Mouse (Mus musculus) liver, embryonic 11.5 days (tissue): ENCODE data around the gene Nmrk1. TPM values are rescaled to one million over a fixed set of nuclear protein-coding genes. Genes with fewer than 3 reads are reported as not detected.
A peak's percentile ranks its signal among the peaks of the same experiment; 100 is the strongest.

Experiments used
- ATAC-seq: fragments of 200-750 bp; cut with Nextera tagmentation; replicated peaks from 2 replicates; pipeline ENCODE4 v1.8.0; 2017; ENCODE audit warnings: moderate number of reproducible peaks, mild to moderate bottlenecking, moderate TSS enrichment, moderate library complexity; ENCODE audit not compliant: low FRiP score
- DNase-seq: peaks from one replicate; pipeline ENCODE4 v3.0.0-alpha.2; 2017; ENCODE audit warnings: low spot score
- H3K27ac ChIP-seq: fragments of 300-500 bp; sonication (generic); 2 replicates; pipeline ENCODE4 v1.5.1; 2014; ENCODE audit warnings: mild to moderate bottlenecking, low read depth, low read length, control low read depth
- H3K27me3 ChIP-seq: fragments of 300-500 bp; sonication (generic); replicated peaks from 2 replicates; pipeline ENCODE4 v1.6.1; 2014; ENCODE audit warnings: low read length, mixed read lengths; ENCODE audit not compliant: control insufficient read depth, insufficient read depth
- H3K36me3 ChIP-seq: fragments of 300-500 bp; sonication (generic); 2 replicates; pipeline ENCODE4 v1.6.1; 2014; ENCODE audit warnings: mild to moderate bottlenecking, low read length, moderate library complexity, mixed read lengths; ENCODE audit not compliant: control insufficient read depth, insufficient read depth
- H3K4me1 ChIP-seq: fragments of 300-500 bp; sonication (generic); replicated peaks from 2 replicates; pipeline ENCODE4 v1.6.1; 2014; ENCODE audit warnings: low read length, mixed read lengths; ENCODE audit not compliant: control insufficient read depth, insufficient read depth
- H3K4me2 ChIP-seq: fragments of 300-500 bp; sonication (generic); 2 replicates; pipeline ENCODE4 v1.6.1; 2014; ENCODE audit warnings: mild to moderate bottlenecking, control low read depth, moderate library complexity
- H3K4me3 ChIP-seq: fragments of 300-500 bp; sonication (generic); 2 replicates; pipeline ENCODE4 v1.5.1; 2014; ENCODE audit warnings: low read depth, low read length, control low read depth
- H3K9ac ChIP-seq: fragments of 300-500 bp; sonication (generic); 2 replicates; pipeline ENCODE4 v1.6.1; 2014; ENCODE audit warnings: low read depth, low read length, control low read depth
- H3K9me3 ChIP-seq: fragments of 300-500 bp; sonication (generic); 2 replicates; pipeline ENCODE4 v1.6.1; 2016; ENCODE audit warnings: low read length, inconsistent platforms, mixed read lengths; ENCODE audit not compliant: control insufficient read depth
- WGBS: fragments of 180-500 bp; shearing (Covaris S2); extraction: QIAGEN DNeasy Blood & Tissue Kit; methylation state at CpG from one replicate; pipeline ENCODE4 v1.1.7; 2014; 5-methylcytosine and 5-hydroxymethylcytosine counted together
- polyA plus RNA-seq: library from polyadenylated mRNA; unstranded; fragments of >200 nt; fragmentation: Nextera tagmentation; extraction: Ambion mirVana; gene quantifications from 2 replicates; pipeline ENCODE4 v1.2.1, GENCODE M21; 2014

The Nmrk1 gene
- polyA plus RNA-seq, 1 experiment from 2014 or later, result 12.4 TPM

GRCm38 (mm10) chr19:18663904-18664303 is 32.2 kb downstream of the Nmrk1 start:
- DNase-seq, result no peak
- no peak for ATAC-seq
- no peak overlapping the region for H3K27ac ChIP-seq
- no peak overlapping the region for H3K4me3 ChIP-seq
- 47% methylated on average over 2 of the region's 2 CpGs for whole genome bisulfite sequencing
- no peaks in the 10 kb centered on the region for H3K9me3 ChIP-seq
- H3K4me1 ChIP-seq, result peaks cover 5% of the 10 kb centered on the region
- no peaks in the 10 kb centered on the region for H3K27me3 ChIP-seq
- no peaks in the 10 kb centered on the region for H3K36me3 ChIP-seq
- H3K4me2 ChIP-seq, result no peak overlapping the region
- no peak overlapping the region for H3K9ac ChIP-seq

- WGBS, result 90% methylated on average over 7 of the region's 7 CpGs
- Histone ChIP-seq H3K4me1 (0 out of 2 replicates have a peak, but pooled peaks cover 2% of the 10 kb centered on the region), H3K27me3 (no peaks in the 10 kb centered on the region), H3K4me3 (no peak overlapping the region), H3K27ac (no peak overlapping the region), H3K4me2 (no peak overlapping the region), H3K9ac (no peak overlapping the region), H3K9me3 (no peaks in the 10 kb centered on the region), H3K36me3 (no peaks in the 10 kb centered on the region)
- ATAC-seq (no peak), DNase-seq (no peak)
Observed at GRCm38 (mm10) chr19:18666966-18667365, 35.2 kb downstream of the Nmrk1 start.

- H3K4me1 ChIP-seq, result peaks cover 19% of the 10 kb centered on the region
- no peak overlapping the region for H3K9ac ChIP-seq
- no peaks in the 10 kb centered on the region for H3K9me3 ChIP-seq
- DNase-seq, result no peak
- WGBS, result 90% methylated on average over 7 of the region's 7 CpGs
- ATAC-seq, result no peak
- H3K36me3 ChIP-seq, result no peaks in the 10 kb centered on the region
- H3K4me3 ChIP-seq, result no peak overlapping the region
- H3K4me2 ChIP-seq, result no peak overlapping the region
- no peaks in the 10 kb centered on the region for H3K27me3 ChIP-seq
- no peak overlapping the region for H3K27ac ChIP-seq
Observed at GRCm38 (mm10) chr19:18669551-18669950, 37.8 kb downstream of the Nmrk1 start.

GRCm38 (mm10) chr19:18670608-18671007 is 38.9 kb downstream of the Nmrk1 start, which contains the start of gene Carnmt1:
TSS of gene Carnmt1 (plus strand) at chr19:18670764.
- no peaks in the 10 kb centered on the region for H3K9me3 ChIP-seq
- H3K4me1 ChIP-seq, result peaks cover 19% of the 10 kb centered on the region
- H3K4me3 ChIP-seq, result peak within 1 kb of the TSS; percentile 87
- WGBS, result under 1% methylated on average over 48 of the region's 58 CpGs
- DNase-seq (peak; percentile 98), ATAC-seq (peak; percentile 93)
- H3K9ac ChIP-seq, result peak within 1 kb of the TSS; percentile 79
- no peaks in the 10 kb centered on the region for H3K27me3 ChIP-seq
- no peaks in the 10 kb centered on the region for H3K36me3 ChIP-seq
- H3K4me2 ChIP-seq, result peak within 1 kb of the TSS; percentile 76
- peak within 1 kb of the TSS; percentile 87 for H3K27ac ChIP-seq

- no peaks in the 10 kb centered on the region for H3K9me3 ChIP-seq
- H3K27me3 ChIP-seq, result no peaks in the 10 kb centered on the region
- peak; percentile 70 for DNase-seq
- H3K4me1 ChIP-seq, result peaks cover 19% of the 10 kb centered on the region
- peak overlapping the region; percentile 79 for H3K9ac ChIP-seq
- peak overlapping the region; percentile 76 for H3K4me2 ChIP-seq
- H3K36me3 ChIP-seq, result no peaks in the 10 kb centered on the region
- H3K4me3 ChIP-seq, result peak overlapping the region; percentile 87
- ATAC-seq, result peak; percentile 67
- under 1% methylated on average over 62 of the region's 64 CpGs for whole genome bisulfite sequencing
- H3K27ac ChIP-seq, result peak overlapping the region; percentile 87
Observed at GRCm38 (mm10) chr19:18671056-18671741, 39.4 kb downstream of the Nmrk1 start.

GRCm38 (mm10) chr19:18672498-18672897 is 40.7 kb downstream of the Nmrk1 start:
- H3K4me1 ChIP-seq, result peaks cover 19% of the 10 kb centered on the region
- peak overlapping the region; percentile 87 for H3K4me3 ChIP-seq
- 59% methylated on average over 3 of the region's 3 CpGs for WGBS
- peak overlapping the region; percentile 76 for H3K4me2 ChIP-seq
- H3K36me3 ChIP-seq, result no peaks in the 10 kb centered on the region
- H3K27ac ChIP-seq, result no peak overlapping the region
- peak overlapping the region; percentile 41 for H3K9ac ChIP-seq
- H3K9me3 ChIP-seq, result no peaks in the 10 kb centered on the region
- DNase-seq (no peak), ATAC-seq (no peak)
- no peaks in the 10 kb centered on the region for H3K27me3 ChIP-seq

GRCm38 (mm10) chr19:18673116-18673515 is 41.4 kb downstream of the Nmrk1 start:
- no peaks in the 10 kb centered on the region for H3K9me3 ChIP-seq
- H3K27ac ChIP-seq, result no peak overlapping the region
- peaks cover 19% of the 10 kb centered on the region for H3K4me1 ChIP-seq
- H3K27me3 ChIP-seq, result no peaks in the 10 kb centered on the region
- DNase-seq (no peak), ATAC-seq (no peak)
- H3K9ac ChIP-seq, result peak overlapping the region; percentile 41
- H3K4me3 ChIP-seq, result peak overlapping the region; percentile 17
- H3K36me3 ChIP-seq, result no peaks in the 10 kb centered on the region
- peak overlapping the region; percentile 76 for H3K4me2 ChIP-seq
- 47% methylated on average over 4 of the region's 4 CpGs for WGBS

GRCm38 (mm10) chr19:18682142-18682541 is 50.4 kb downstream of the Nmrk1 start:
- Histone ChIP-seq H3K4me3 (no peak overlapping the region), H3K4me1 (peaks cover 3% of the 10 kb centered on the region; the same call in 1 of the 2 replicates), H3K9me3 (no peaks in the 10 kb centered on the region), H3K4me2 (no peak overlapping the region), H3K36me3 (peaks cover 10% of the 10 kb centered on the region; the same call in 1 of the 2 replicates), H3K27ac (no peak overlapping the region), H3K9ac (0 out of 2 replicates have a peak overlapping the region, but pooled peaks have one; percentile 5), H3K27me3 (no peaks in the 10 kb centered on the region)
- DNase-seq, result no peak
- peak; percentile 89 for ATAC-seq
- WGBS, result 30% methylated on average over 4 of the region's 4 CpGs

GRCm38 (mm10) chr19:18687556-18687955 is 55.8 kb downstream of the Nmrk1 start:
- H3K27me3 ChIP-seq, result no peaks in the 10 kb centered on the region
- no peak for DNase-seq

More at GRCm38 (mm10) chr19:18687556-18687955, 55.8 kb downstream of the Nmrk1 start:
- H3K36me3 ChIP-seq, result no peaks in the 10 kb centered on the region
- peaks cover 7% of the 10 kb centered on the region for H3K4me1 ChIP-seq
- ATAC-seq, result no peak
- H3K27ac ChIP-seq, result no peak overlapping the region
- H3K4me2 ChIP-seq, result no peak overlapping the region
- no peak overlapping the region for H3K9ac ChIP-seq
- no peak overlapping the region for H3K4me3 ChIP-seq
- WGBS, result 68% methylated on average over 3 of the region's 3 CpGs
- no peaks in the 10 kb centered on the region for H3K9me3 ChIP-seq
